Mouse (Mus musculus): Measurements from ENCODE around the gene Gm4737.
"Not testable (repeated sequence)": the region's sequence is repeated elsewhere in the genome, so short reads cannot be mapped to it uniquely, and the experiment has no call there.

The Gm4737 gene

GRCm38 (mm10) chr16:46154832-46155231 is at the start of gene Gm4737:
Gene Gm4737 (minus strand): TSS chr16:46155077.
- DNase-seq: not testable (repeated sequence)

GRCm38 (mm10) chr16:46195792-46196191 is 40.9 kb upstream of the Gm4737 start:
- DNase-seq: no peak

- no peak for DNase-seq
Measured at GRCm38 (mm10) chr16:46183096-46183495, 28.2 kb upstream of the Gm4737 start.

- DNase-seq: no peak
Measured at GRCm38 (mm10) chr16:46178121-46178801, 23.4 kb upstream of the Gm4737 start.

GRCm38 (mm10) chr16:46173039-46173438 is 18.2 kb upstream of the Gm4737 start:
- no peak for DNase-seq

GRCm38 (mm10) chr16:46166971-46167370 is 12.1 kb upstream of the Gm4737 start:
- DNase-seq: no peak

- DNase-seq: no peak
Measured at GRCm38 (mm10) chr16:46165305-46165704, 10.4 kb upstream of the Gm4737 start.

- DNase-seq: no peak
Measured at GRCm38 (mm10) chr16:46151141-46151540, 3.7 kb downstream of the Gm4737 start.

GRCm38 (mm10) chr16:46148661-46149341 is 6.1 kb downstream of the Gm4737 start:
- DNase-seq: no peak

- no peak for DNase-seq
Measured at GRCm38 (mm10) chr16:46146962-46147361, 7.9 kb downstream of the Gm4737 start.

- DNase-seq: no peak
Measured at GRCm38 (mm10) chr16:46122238-46122637, 32.6 kb downstream of the Gm4737 start.

- peak; percentile 43 to 47 for DNase-seq
Measured at GRCm38 (mm10) chr16:46121420-46121819, 33.5 kb downstream of the Gm4737 start.

- DNase-seq: no peak
Measured at GRCm38 (mm10) chr16:46120607-46121006, 34.3 kb downstream of the Gm4737 start.

GRCm38 (mm10) chr16:46120020-46120419 is 34.9 kb downstream of the Gm4737 start, which contains the start of gene Cd96:
Gene Cd96 (minus strand): TSS chr16:46120251.
- DNase-seq: peak; percentile 28 to 63

GRCm38 (mm10) chr16:46117645-46118044 is 37.2 kb downstream of the Gm4737 start:
- DNase-seq: no peak

GRCm38 (mm10) chr16:46114727-46115126 is 40.1 kb downstream of the Gm4737 start:
- DNase-seq: no peak

GRCm38 (mm10) chr16:46109536-46109935 is 45.3 kb downstream of the Gm4737 start:
- DNase-seq: no peak

GRCm38 (mm10) chr16:46107431-46107830 is 47.4 kb downstream of the Gm4737 start:
- DNase-seq: peak in 1 of 2 experiments; percentile 21

- peak; percentile 49 to 71 for DNase-seq
Measured at GRCm38 (mm10) chr16:46104491-46104890, 50.4 kb downstream of the Gm4737 start.

Data from thymus, adult 18-20 months (tissue).